Comparison of ENCODE assay signal across 8 mouse cellular contexts in the genomic region with DNA sequence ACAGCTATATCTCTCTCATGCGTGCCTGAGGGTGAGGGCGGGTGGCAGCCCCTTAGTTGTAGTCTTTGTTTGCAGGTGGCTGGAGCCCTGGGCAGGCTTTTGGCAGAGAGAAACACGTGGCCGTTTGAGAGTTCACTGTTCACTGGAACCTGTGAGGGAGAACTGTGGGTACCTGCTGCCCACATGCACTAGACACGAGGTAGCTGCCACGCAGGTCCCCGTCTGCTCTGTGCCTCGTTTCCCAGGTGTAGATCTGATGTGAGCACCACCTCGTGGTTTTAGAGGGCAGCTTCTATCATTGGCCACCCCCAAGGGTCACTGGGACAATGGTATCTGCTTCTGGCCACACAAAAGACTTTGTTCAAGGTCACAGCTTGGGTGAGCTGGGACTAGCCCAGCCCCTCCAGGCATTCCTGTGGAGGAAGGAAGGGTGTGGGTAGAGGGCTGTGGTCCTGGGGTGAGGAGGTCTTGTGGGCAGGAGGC.
DNase-seq lines count a peak whose midpoint lies in the region; ATAC-seq lines count a peak whose summit lies in the region.

No protein-coding gene starts in this region.

- H3K9me3 ChIP-seq in heart, embryonic 12.5 days (replicated peaks): no peaks in the 10 kb centered on the region
- no peaks in the 10 kb centered on the region for H3K9me3 ChIP-seq in midbrain, embryonic 13.5 days

- H3K4me3 ChIP-seq in heart, embryonic 12.5 days: peak overlapping the region; percentile 25
- H3K4me3 ChIP-seq in midbrain, embryonic 13.5 days (replicated peaks): peak overlapping the region; percentile 17

- no peaks in the 10 kb centered on the region; the same call in 1 of the 2 replicates for H3K27me3 ChIP-seq in heart, embryonic 12.5 days (replicated peaks)
- H3K27me3 ChIP-seq in midbrain, embryonic 13.5 days: no peaks in the 10 kb centered on the region

- 5% methylated on average over 9 of the region's 9 CpGs for WGBS in heart, embryonic 12.5 days
- WGBS in midbrain, embryonic 13.5 days: 8% methylated on average over 9 of the region's 9 CpGs

- DNase-seq in retina, postnatal 1 day: peak; percentile 61
- DNase-seq in retina, embryonic 14.5 days (ENCODE audit: low spot score): no peak
- peak; percentile 41 for DNase-seq in kidney, postnatal 10 days
- DNase-seq in frontal cortex, postnatal 14 days (ENCODE audit: low spot score in 2 of 2): no peak
- DNase-seq in ovary, adult 18-20 months (ENCODE audit: low spot score): no peak
- DNase-seq in adipocyte (ENCODE audit: low spot score): no peak

- ATAC-seq in heart, embryonic 12.5 days (ENCODE audit: insufficient number of reproducible peaks, low FRiP score): peak; percentile 34
- peak; percentile 5; the same call in 1 of the 2 replicates for ATAC-seq in midbrain, embryonic 13.5 days

- peak overlapping the region; percentile 62 for H3K4me2 ChIP-seq in heart, embryonic 12.5 days
- H3K4me2 ChIP-seq in midbrain, embryonic 13.5 days (replicated peaks): peak overlapping the region; percentile 30; the same call in 1 of the 2 replicates

- peak overlapping the region; percentile 52 for H3K27ac ChIP-seq in heart, embryonic 12.5 days (ENCODE audit: poor library complexity, severe bottlenecking)
- peak overlapping the region; percentile 56 for H3K27ac ChIP-seq in midbrain, embryonic 13.5 days

- H3K36me3 ChIP-seq in heart, embryonic 12.5 days: no peaks in the 10 kb centered on the region
- H3K36me3 ChIP-seq in midbrain, embryonic 13.5 days: no peaks in the 10 kb centered on the region

- H3K9ac ChIP-seq in heart, embryonic 12.5 days: peak overlapping the region; percentile 29
- H3K9ac ChIP-seq in midbrain, embryonic 13.5 days (replicated peaks): peak overlapping the region; percentile 16; the same call in 1 of the 2 replicates

- peaks cover 67% of the 10 kb centered on the region for H3K4me1 ChIP-seq in heart, embryonic 12.5 days (replicated peaks)
- peaks cover 63% of the 10 kb centered on the region for H3K4me1 ChIP-seq in midbrain, embryonic 13.5 days (replicated peaks)

Comparison
In these comparisons a context has a peak if more than half of its experiments do, and no peak if none do; other contexts are left out.
1. DNase-seq: peak in retina, postnatal 1 day (single experiment) and kidney, postnatal 10 days (single experiment); none in retina, embryonic 14.5 days (single experiment), frontal cortex, postnatal 14 days (0 of 2), ovary, adult 18-20 months (single experiment) and adipocyte (single experiment).